Mouse (Mus musculus) MEL (cell line): Measurements from ENCODE around the gene Lmntd1. TPM values are rescaled to one million over a fixed set of nuclear protein-coding genes. Genes with fewer than 3 reads are reported as not detected.

Experiments
- DNase-seq: peaks from one replicate; pipeline ENCODE4 v3.0.0; 2011; ENCODE audit warnings: low read depth, low spot score
- H3K27ac ChIP-seq: 2 replicates; pipeline ENCODE4 v1.5.1; 2012; ENCODE audit warnings: low read depth, mild to moderate bottlenecking, control low read depth, low read length, moderate library complexity; ENCODE audit not compliant: control insufficient read depth
- H3K27me3 ChIP-seq, 2 experiments: fragments of 150-350 bp in 1 of 2; sonication (generic) in 1 of 2; 2 replicates each; pipeline ENCODE4 v1.6.1; 2012; ENCODE audit warnings: low read length in 2 of 2, mild to moderate bottlenecking in 2 of 2, improper control_type of control experiment in 1 of 2, moderate library complexity in 1 of 2; ENCODE audit not compliant: insufficient read depth in 2 of 2, control insufficient read depth in 1 of 2
- H3K36me3 ChIP-seq, 2 experiments: 2 replicates each; pipeline ENCODE4 v1.6.1; 2012 to 2014; ENCODE audit warnings: low read length in 2 of 2, improper control_type of control experiment in 1 of 2, inconsistent platforms in 1 of 2, mild to moderate bottlenecking in 1 of 2; ENCODE audit not compliant: insufficient read depth in 2 of 2, control insufficient read depth in 1 of 2
- H3K4me1 ChIP-seq, 2 experiments: fragments of 150-350 bp in 1 of 2; sonication (generic) in 1 of 2; 2 replicates each; pipeline ENCODE4 v1.6.1; 2012; ENCODE audit warnings: low read length in 2 of 2, improper control_type of control experiment in 1 of 2, mild to moderate bottlenecking in 1 of 2; ENCODE audit not compliant: insufficient read depth in 2 of 2, control insufficient read depth in 1 of 2
- H3K4me3 ChIP-seq, 2 experiments: fragments of 150-350 bp in 1 of 2; sonication (generic) in 1 of 2; 2 replicates each; pipeline ENCODE4 v1.5.1; 2012; ENCODE audit warnings: low read depth in 2 of 2, low read length in 2 of 2, mild to moderate bottlenecking in 2 of 2, moderate library complexity in 2 of 2, control low read depth in 1 of 2, improper control_type of control experiment in 1 of 2; ENCODE audit not compliant: control insufficient read depth in 1 of 2, insufficient read depth in 1 of 2
- H3K79me2 ChIP-seq: 2 replicates; pipeline ENCODE4 v1.6.1; 2012; ENCODE audit warnings: mild to moderate bottlenecking, low read length, moderate library complexity; ENCODE audit not compliant: control insufficient read depth, poor library complexity, insufficient read depth
- H3K9ac ChIP-seq: 2 replicates; pipeline ENCODE4 v1.6.1; 2012; ENCODE audit warnings: low read depth, mild to moderate bottlenecking, control low read depth, low read length, moderate library complexity; ENCODE audit not compliant: control insufficient read depth, poor library complexity, severe bottlenecking
- H3K9me3 ChIP-seq: fragments of 150-350 bp; sonication (generic); replicated peaks from 2 replicates; pipeline ENCODE4 v1.6.1; 2012; ENCODE audit warnings: mild to moderate bottlenecking, low read length, improper control_type of control experiment, moderate library complexity; ENCODE audit not compliant: insufficient read depth
- BHLHE40 ChIP-seq: IDR thresholded peaks from 2 replicates; pipeline ENCODE4 v1.6.1; 2012; ENCODE audit warnings: low read depth, mild to moderate bottlenecking, inconsistent platforms, low read length, improper control_type of control experiment, borderline replicate concordance
- CHD1 ChIP-seq: IDR thresholded peaks from 2 replicates; pipeline ENCODE4 v1.6.1; 2012; ENCODE audit warnings: low read depth, mild to moderate bottlenecking, inconsistent platforms, low read length, improper control_type of control experiment
- CHD2 ChIP-seq: IDR thresholded peaks from 2 replicates; pipeline ENCODE4 v1.6.1; 2011; ENCODE audit warnings: low read length, improper control_type of control experiment
- ELF1 ChIP-seq: IDR thresholded peaks from 2 replicates; pipeline ENCODE4 v1.6.1; 2014; ENCODE audit warnings: low read depth, mild to moderate bottlenecking, inconsistent platforms, low read length, improper control_type of control experiment, moderate library complexity
- EP300 ChIP-seq, 2 experiments: IDR thresholded peaks; 2 replicates each; pipeline ENCODE4 v1.6.1; 2011; ENCODE audit warnings: improper control_type of control experiment in 2 of 2, low read length in 2 of 2, low read depth in 1 of 2, mild to moderate bottlenecking in 1 of 2
- ETS1 ChIP-seq: IDR thresholded peaks from 2 replicates; pipeline ENCODE4 v1.6.1; 2012; ENCODE audit warnings: low read depth, mild to moderate bottlenecking, inconsistent platforms, low read length, improper control_type of control experiment, moderate library complexity
- HCFC1 ChIP-seq: IDR thresholded peaks from 2 replicates; pipeline ENCODE4 v1.6.1; 2012; ENCODE audit warnings: low read depth, mild to moderate bottlenecking, inconsistent platforms, low read length, improper control_type of control experiment, moderate library complexity
- KAT2A ChIP-seq: conservative IDR thresholded peaks from 2 replicates; pipeline ENCODE4 v1.6.1; 2012; ENCODE audit warnings: low read depth, low read length, improper control_type of control experiment, inconsistent platforms
- MAFK ChIP-seq: IDR thresholded peaks from 2 replicates; pipeline ENCODE4 v1.6.1; 2011; ENCODE audit warnings: low read depth, mild to moderate bottlenecking, low read length, improper control_type of control experiment, borderline replicate concordance
- MEF2A ChIP-seq: IDR thresholded peaks from 2 replicates; pipeline ENCODE4 v1.6.1; 2014; ENCODE audit warnings: low read depth, mild to moderate bottlenecking, inconsistent platforms, low read length, improper control_type of control experiment; ENCODE audit not compliant: poor library complexity, insufficient replicate concordance, severe bottlenecking; ENCODE audit errors: extremely low read depth
- NRF1 ChIP-seq: IDR thresholded peaks from 2 replicates; pipeline ENCODE4 v1.6.1; 2014; ENCODE audit warnings: low read depth, mild to moderate bottlenecking, inconsistent platforms, low read length, improper control_type of control experiment, moderate library complexity; ENCODE audit not compliant: poor library complexity, insufficient read depth, severe bottlenecking
- POLR2A ChIP-seq, 2 experiments: IDR thresholded peaks; 2 replicates each; pipeline ENCODE4 v1.6.1; 2011 to 2012; ENCODE audit warnings: low read length in 2 of 2, mild to moderate bottlenecking in 2 of 2, control low read depth in 1 of 2, improper control_type of control experiment in 1 of 2, low read depth in 1 of 2, moderate library complexity in 1 of 2; ENCODE audit not compliant: control insufficient read depth in 1 of 2, insufficient read depth in 1 of 2, poor library complexity in 1 of 2
- POLR2AphosphoS2 ChIP-seq: IDR thresholded peaks from 2 replicates; pipeline ENCODE4 v1.6.1; 2011; ENCODE audit warnings: low read length, improper control_type of control experiment
- POLR2AphosphoS5 ChIP-seq: IDR thresholded peaks from 2 replicates; pipeline ENCODE4 v1.6.1; 2012; ENCODE audit warnings: low read depth, borderline replicate concordance, mild to moderate bottlenecking, inconsistent platforms, low read length, moderate library complexity, mixed read lengths
- RCOR1 ChIP-seq: IDR thresholded peaks from 2 replicates; pipeline ENCODE4 v1.6.1; 2012; ENCODE audit warnings: low read depth, mild to moderate bottlenecking, inconsistent platforms, low read length, improper control_type of control experiment
- SMC3 ChIP-seq: IDR thresholded peaks from 2 replicates; pipeline ENCODE4 v1.6.1; 2011; ENCODE audit warnings: low read depth, low read length, improper control_type of control experiment
- TAL1 ChIP-seq: IDR thresholded peaks from 2 replicates; pipeline ENCODE4 v1.6.1; 2012; ENCODE audit warnings: mild to moderate bottlenecking, inconsistent platforms, low read length, moderate library complexity, mixed read lengths
- TBP ChIP-seq: IDR thresholded peaks from 2 replicates; pipeline ENCODE4 v1.8.0; 2011; ENCODE audit warnings: low read depth, low read length, improper control_type of control experiment
- TCF12 ChIP-seq: IDR thresholded peaks from 2 replicates; pipeline ENCODE4 v1.6.1; 2014; ENCODE audit warnings: low read depth, mild to moderate bottlenecking, inconsistent platforms, low read length, improper control_type of control experiment, moderate library complexity
- UBTF ChIP-seq: IDR thresholded peaks from 2 replicates; pipeline ENCODE4 v1.6.1; 2012; ENCODE audit warnings: low read depth, mild to moderate bottlenecking, inconsistent platforms, low read length, improper control_type of control experiment, moderate library complexity, borderline replicate concordance; ENCODE audit not compliant: insufficient read depth
- ZC3H11A ChIP-seq: IDR thresholded peaks from 2 replicates; pipeline ENCODE4 v1.6.1; 2012; ENCODE audit warnings: low read depth, mild to moderate bottlenecking, inconsistent platforms, low read length, improper control_type of control experiment
- ZKSCAN1 ChIP-seq: IDR thresholded peaks from 2 replicates; pipeline ENCODE4 v1.6.1; 2012; ENCODE audit warnings: low read depth, mild to moderate bottlenecking, inconsistent platforms, low read length, improper control_type of control experiment, moderate library complexity
- ZMIZ1 ChIP-seq: IDR thresholded peaks from 2 replicates; pipeline ENCODE4 v1.6.1; 2012; ENCODE audit warnings: low read depth, mild to moderate bottlenecking, inconsistent platforms, low read length, improper control_type of control experiment, moderate library complexity
- ZNF384 ChIP-seq: IDR thresholded peaks from 2 replicates; pipeline ENCODE4 v1.6.1; 2012; ENCODE audit warnings: low read depth, mild to moderate bottlenecking, inconsistent platforms, low read length, improper control_type of control experiment
- polyA plus RNA-seq, 2 experiments: library from polyadenylated mRNA; stranded (reverse) in 1 of 2; unstranded in 1 of 2; fragments of >175 nt in 1 of 2; fragments of >200 nt in 1 of 2; gene quantifications; 2 replicates each; pipeline versions ENCODE4 v1.2.1 to v1.2.4; 2012; ENCODE audit warnings: low replicate concordance in 2 of 2, low read depth in 1 of 2; ENCODE audit not compliant: insufficient read length in 2 of 2, insufficient read depth in 1 of 2, missing spikeins in 1 of 2
- total RNA-seq: library from RNA; depleted of rRNA; stranded (reverse); fragments of 300-350 nt; gene quantifications from 2 replicates; pipeline ENCODE4 v1.2.3, GENCODE M21; 2012

Gene Lmntd1
- total and polyA plus RNA-seq, 3 experiments: not detected

DNA sequence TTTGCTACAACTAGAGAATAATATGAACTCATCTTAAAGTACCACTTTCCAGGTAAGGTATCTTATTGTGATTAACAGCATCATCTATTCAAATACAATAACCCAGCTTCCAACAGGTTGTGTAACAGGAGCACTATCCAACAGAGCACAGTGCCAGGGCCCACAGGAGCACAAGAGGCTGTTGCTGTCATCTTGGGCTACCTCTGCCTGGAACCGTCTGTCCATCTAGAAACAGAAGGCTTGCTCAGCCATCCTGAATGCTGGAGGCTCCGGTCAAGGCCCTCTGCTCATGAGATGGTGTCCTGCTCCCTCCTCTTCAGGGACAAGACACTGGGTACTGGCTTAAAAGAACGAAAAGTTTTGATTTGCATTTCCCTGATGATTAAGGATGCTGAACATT, 46.3 kb downstream of the Lmntd1 start:
- Histone ChIP-seq H3K4me1 (no peaks in the 10 kb centered on the region), H3K27ac (no peak overlapping the region), H3K27me3 (no peaks in the 10 kb centered on the region), H3K9ac (no peak overlapping the region), H3K36me3 (no peaks in the 10 kb centered on the region), H3K4me3 (no peak overlapping the region), H3K9me3 (no peaks in the 10 kb centered on the region), H3K79me2 (no peaks in the 10 kb centered on the region)
- no peak for TF ChIP-seq ELF1
- TF ChIP-seq MEF2A: no peak
- TF ChIP-seq RCOR1: no peak
- no peak for TF ChIP-seq ZKSCAN1
- TF ChIP-seq ZNF384: no peak
- no peak for TF ChIP-seq POLR2AphosphoS2
- DNase-seq: no peak

DNA sequence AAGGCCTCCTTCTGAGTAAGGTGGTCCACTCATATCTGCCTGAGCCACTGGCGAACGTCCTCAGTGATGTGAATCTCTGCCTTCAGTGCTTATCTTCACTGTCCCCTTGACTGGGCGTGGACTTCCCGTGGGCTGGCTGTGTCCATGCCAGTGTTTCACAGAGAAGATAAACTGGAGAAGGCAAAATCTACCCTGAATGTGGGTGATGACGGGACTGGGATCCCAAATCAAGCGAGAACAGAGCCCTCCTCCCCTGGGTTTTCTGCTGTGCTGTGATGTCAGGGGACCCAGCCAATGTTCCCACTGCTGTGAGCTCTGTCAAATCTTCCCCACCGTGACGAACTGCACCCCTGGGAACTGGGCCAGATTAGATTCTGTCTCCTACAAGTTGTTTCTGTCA, 46.8 kb downstream of the Lmntd1 start:
- TF ChIP-seq ZC3H11A (no peak), NRF1 (no peak), POLR2AphosphoS2 (no peak), TBP (no peak), TCF12 (no peak), TAL1 (no peak), POLR2AphosphoS5 (no peak), EP300 (IDR thresholded peaks at IDR 0.05; ENCODE audit: low read depth in 1 of 2, low read length in 2 of 2) (no peak), KAT2A (no peak), ETS1 (no peak), HCFC1 (no peak), CHD1 (no peak), SMC3 (no peak), POLR2A (IDR thresholded peaks at IDR 0.05; ENCODE audit: control insufficient read depth in 1 of 2, insufficient read depth in 1 of 2, low read depth in 1 of 2, low read length in 2 of 2, poor library complexity in 1 of 2) (no peak), BHLHE40 (no peak), CHD2 (no peak), MEF2A (no peak), ZMIZ1 (no peak), UBTF (no peak), MAFK (no peak)
- TF ChIP-seq, all 39 proteins: peak for 0
- H3K4me1 ChIP-seq: no peaks in the 10 kb centered on the region
- no peaks in the 10 kb centered on the region for H3K27me3 ChIP-seq
- no peak for DNase-seq
- no peaks in the 10 kb centered on the region for H3K36me3 ChIP-seq
- no peaks in the 10 kb centered on the region for H3K9me3 ChIP-seq
- H3K79me2 ChIP-seq: no peaks in the 10 kb centered on the region
- H3K27ac ChIP-seq: no peak overlapping the region
- no peak overlapping the region for H3K4me3 ChIP-seq
- no peak overlapping the region for H3K9ac ChIP-seq
